Mouse (Mus musculus) WW6 (cell line): ENCODE data around the gene Sec24c.
"Not testable (repeated sequence)": the region's sequence is repeated elsewhere in the genome, so short reads cannot be mapped to it uniquely, and the experiment has no call there.

Experiments
- DNase-seq: peaks from one replicate; pipeline ENCODE4 v3.0.0-alpha.2; 2013; ENCODE audit warnings: low read depth, low spot score

The Sec24c gene

GRCm38 (mm10) chr14:20696986-20697385 is 22.9 kb downstream of the Sec24c start:
- no peak for DNase-seq

DNA sequence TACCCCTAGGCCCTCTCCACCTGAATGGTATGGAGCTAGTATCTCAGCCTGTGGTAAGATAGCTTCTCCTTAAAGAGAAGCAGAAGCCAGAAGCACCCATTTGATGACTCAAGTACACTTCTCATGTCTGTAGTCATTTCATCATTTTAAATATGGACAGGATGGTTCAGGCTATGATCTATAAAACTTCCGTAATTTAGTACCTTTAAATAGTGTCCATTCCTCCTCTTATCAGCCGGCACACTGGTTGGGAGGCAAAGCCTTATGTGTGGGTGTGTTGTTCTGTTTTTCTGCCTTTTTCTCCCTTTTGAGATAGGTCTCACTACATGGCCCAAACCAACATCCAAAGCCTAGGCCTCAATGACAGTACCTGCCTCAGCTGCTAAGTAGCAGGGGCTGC is 24.4 kb downstream of the Sec24c start:
- no peak for DNase-seq

GRCm38 (mm10) chr14:20700362-20700761 is 26.3 kb downstream of the Sec24c start:
- no peak for DNase-seq

GRCm38 (mm10) chr14:20701554-20701953 is 27.4 kb downstream of the Sec24c start:
- DNase-seq = no peak

GRCm38 (mm10) chr14:20702096-20702740 is 28.1 kb downstream of the Sec24c start:
- DNase-seq = no peak

- peak; percentile 73 for DNase-seq
These were observed 28.8 kb downstream of the Sec24c start, which contains the start of gene Chchd1 for GRCm38 (mm10) chr14:20702741-20703381. Chchd1 (plus strand) TSS chr14:20703006.

GRCm38 (mm10) chr14:20703461-20703860 is 29.4 kb downstream of the Sec24c start:
- DNase-seq = not testable (repeated sequence)

GRCm38 (mm10) chr14:20707201-20708190 is 33.4 kb downstream of the Sec24c start, which contains the start of gene Zswim8:
Zswim8 (plus strand) TSS chr14:20707552.
- no peak for DNase-seq

DNA sequence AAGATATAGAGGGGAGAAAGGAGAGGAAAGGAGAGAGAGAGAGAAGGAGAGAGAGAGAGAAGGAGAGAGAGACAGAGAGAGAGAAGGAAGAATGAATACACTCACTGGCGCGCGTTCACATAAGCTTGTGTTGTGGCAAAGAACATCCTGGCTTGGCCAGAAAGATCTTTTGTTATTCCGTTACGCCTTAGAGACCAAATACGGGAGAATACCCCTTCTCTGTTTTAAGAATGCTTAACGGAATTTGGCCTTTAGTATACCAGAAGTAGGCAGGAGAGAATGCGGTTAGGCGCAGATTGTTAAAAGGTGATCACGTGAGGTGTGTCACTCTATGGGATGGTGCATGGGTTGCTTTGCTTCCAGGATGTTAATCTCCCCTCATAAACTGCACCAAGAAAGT is 34.1 kb downstream of the Sec24c start:
- no peak for DNase-seq

GRCm38 (mm10) chr14:20713832-20714231 is 39.7 kb downstream of the Sec24c start:
- DNase-seq = no peak

- DNase-seq = no peak
These were observed 44.3 kb downstream of the Sec24c start for GRCm38 (mm10) chr14:20718443-20718842.

DNA sequence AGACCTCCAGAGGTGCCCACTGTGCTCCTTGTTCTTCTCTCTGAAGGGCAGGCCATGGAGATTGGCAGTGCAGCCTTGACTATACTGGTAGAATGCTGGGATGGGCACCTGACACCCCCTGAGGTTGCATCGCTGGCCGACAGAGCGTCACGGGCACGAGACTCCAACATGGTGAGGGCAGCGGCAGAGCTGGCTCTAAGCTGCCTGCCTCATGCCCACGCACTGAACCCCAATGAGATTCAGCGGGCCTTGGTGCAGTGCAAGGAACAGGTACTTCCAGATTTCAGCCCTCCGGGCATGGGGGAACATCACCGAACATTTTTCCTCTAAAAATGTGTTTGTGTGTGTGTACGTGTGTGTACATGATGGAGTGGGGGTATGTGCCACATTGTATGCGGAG is 45.7 kb downstream of the Sec24c start:
- no peak for DNase-seq

DNA sequence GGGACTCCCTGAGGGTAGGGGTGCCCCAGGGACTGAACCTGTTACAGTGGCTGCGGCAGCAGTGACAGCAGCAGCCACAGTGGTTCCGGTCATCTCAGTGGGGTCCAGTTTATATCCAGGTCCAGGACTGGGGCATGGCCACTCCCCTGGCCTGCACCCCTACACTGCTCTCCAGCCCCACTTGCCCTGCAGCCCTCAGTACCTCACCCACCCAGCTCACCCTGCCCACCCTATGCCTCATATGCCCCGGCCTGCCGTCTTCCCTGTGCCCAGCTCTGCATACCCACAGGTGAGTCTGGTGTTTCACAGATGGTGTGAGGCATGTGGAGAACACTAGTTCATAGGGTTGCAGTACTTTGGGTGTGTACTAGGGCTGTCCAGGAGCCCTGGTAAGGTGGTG is 47.3 kb downstream of the Sec24c start:
- DNase-seq = no peak

DNA sequence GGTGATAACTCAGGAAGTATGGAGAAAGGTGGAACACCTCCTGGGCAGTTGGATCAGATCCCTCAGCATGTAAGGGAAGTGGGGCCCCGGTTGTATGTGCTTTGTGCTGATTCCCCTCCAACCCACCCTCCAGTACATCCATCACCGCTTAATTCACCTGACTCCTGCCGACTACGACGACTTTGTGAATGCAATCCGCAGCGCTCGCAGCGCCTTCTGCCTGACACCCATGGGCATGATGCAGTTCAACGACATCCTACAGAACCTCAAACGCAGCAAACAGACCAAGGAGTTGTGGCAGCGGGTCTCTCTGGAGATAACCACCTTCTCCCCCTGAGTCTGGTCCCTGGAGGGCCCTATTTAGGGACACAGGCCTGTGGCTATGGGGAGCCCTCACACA is 48.9 kb downstream of the Sec24c start:
- no peak for DNase-seq

DNA sequence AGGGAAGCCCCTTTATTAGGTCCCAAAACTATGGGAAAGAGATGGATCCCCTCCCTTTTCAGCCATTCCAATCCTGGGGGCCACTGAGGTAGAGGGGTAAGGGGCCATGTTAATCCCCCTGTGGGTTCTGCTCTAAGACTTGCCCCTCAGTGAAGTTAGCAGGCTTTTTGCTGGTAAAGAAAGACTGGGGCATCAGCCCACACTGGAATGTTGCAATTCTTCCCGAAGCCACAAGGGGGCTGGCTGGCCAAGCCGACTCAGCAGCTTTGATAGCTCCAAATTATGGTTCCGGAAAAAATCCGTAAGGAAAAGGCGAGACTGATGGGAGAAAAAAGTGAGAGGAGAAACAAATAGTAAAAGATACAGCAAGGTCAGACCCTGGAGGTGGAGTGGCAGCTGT is 49.9 kb downstream of the Sec24c start:
- no peak for DNase-seq

DNA sequence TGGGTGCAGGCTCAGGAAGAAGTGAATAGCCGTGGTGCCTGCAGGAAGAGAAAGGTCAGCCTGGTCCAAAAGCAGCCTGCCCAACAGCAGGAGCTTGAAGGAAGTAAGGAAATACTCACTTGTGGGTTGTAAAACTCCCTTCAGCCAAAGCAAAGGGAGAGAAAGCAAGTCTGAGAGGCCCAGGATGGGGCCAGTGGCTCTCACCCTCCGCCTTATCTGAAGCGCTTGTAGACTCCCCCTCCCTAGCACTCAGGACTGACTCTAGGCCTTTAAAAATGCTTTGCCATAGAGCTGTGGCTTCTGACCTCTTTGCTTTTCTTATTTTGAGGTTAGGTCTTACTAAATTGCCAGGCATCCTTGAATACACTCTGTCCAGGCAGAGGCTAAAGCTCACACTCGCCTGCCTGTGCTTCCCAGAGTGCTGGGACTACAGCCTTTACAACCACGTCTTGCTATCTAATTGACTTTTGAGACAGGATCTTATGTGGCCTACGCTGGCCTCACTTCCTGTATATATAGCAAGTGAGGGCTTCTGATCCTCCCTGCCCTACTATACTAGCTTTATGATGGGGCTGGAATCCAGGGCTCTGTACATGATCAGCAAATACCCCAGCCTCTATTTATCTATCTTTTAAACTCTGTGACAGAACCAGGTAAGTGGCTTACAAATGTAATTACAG is 51.7 kb downstream of the Sec24c start:
- DNase-seq = no peak

GRCm38 (mm10) chr14:20729871-20730270 is 55.8 kb downstream of the Sec24c start:
- no peak for DNase-seq

GRCm38 (mm10) chr14:20730853-20731602 is 56.9 kb downstream of the Sec24c start:
- DNase-seq = no peak

DNA sequence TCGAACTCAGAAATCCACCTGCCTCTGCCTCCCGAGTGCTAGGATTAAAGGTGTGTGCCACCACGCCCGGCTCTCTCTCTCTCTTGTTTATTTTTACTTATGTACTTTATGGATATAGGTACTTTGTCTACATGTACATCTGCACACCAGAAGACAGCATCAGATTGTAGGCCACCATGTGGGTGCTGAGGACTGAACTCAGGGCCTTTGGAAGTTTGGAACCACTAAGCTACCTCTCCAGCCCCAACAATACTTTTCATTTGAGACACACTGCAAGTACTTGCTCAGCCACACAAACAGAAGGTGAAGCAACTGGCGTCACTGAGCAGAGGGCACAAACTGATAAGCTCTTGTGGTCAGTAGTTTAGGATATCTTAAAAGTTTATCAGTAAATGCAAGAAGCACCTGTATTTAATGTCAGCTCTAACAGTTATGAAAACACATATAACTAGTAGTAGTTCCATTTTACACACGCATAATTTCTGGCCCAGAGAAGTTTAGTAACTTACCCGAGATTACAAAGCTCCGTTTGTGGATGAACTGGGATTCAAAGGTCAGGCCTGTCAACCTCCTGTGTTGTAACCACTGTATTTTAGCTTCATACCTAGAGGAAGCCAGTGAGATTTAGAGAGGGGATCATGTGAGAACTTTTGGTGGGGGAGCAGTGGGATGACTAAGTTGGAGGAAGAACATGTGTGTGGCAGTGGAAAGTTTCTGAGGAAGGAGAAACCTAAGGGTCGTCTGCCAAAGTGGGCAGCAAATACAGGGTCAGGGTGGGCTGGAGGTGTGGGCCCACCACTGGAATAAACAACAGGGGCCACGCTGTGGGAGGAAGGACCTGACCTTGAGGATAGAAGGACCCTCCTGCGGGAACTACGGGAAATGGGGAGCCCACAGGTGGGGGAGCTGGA is 59.2 kb downstream of the Sec24c start:
- no peak for DNase-seq
